Mouse (Mus musculus) spleen, adult 2 months (tissue): ENCODE measurements around the gene Mrps27. TPM values are rescaled to one million over a fixed set of nuclear protein-coding genes. Genes with fewer than 3 reads are reported as not detected.

Source experiments
- DNase-seq, 2 experiments: peaks; one replicate each; pipeline versions ENCODE4 v3.0.0 to v3.0.0-alpha.2; 2012 to 2021; ENCODE audit warnings: low spot score in 2 of 2, low read depth in 1 of 2
- H3K27ac ChIP-seq: fragments of 200-500 bp; 2 replicates; pipeline ENCODE4 v1.5.1; 2012; ENCODE audit warnings: low read length, inconsistent platforms; ENCODE audit not compliant: insufficient read depth
- H3K27me3 ChIP-seq: fragments of 200-500 bp; 2 replicates; pipeline ENCODE4 v1.6.1; 2012; ENCODE audit warnings: mild to moderate bottlenecking, moderate library complexity, low read length, inconsistent platforms; ENCODE audit not compliant: control insufficient read depth, insufficient read depth
- H3K36me3 ChIP-seq: fragments of 200-500 bp; 2 replicates; pipeline ENCODE4 v1.6.1; 2012; ENCODE audit warnings: mild to moderate bottlenecking, low read length, inconsistent platforms; ENCODE audit not compliant: control insufficient read depth, insufficient read depth
- H3K4me1 ChIP-seq: fragments of 200-500 bp; 2 replicates; pipeline ENCODE4 v1.6.1; 2011; ENCODE audit warnings: inconsistent platforms; ENCODE audit not compliant: control insufficient read depth, insufficient read depth, insufficient read length
- H3K4me3 ChIP-seq: fragments of 200-500 bp; 2 replicates; pipeline ENCODE4 v1.5.1; 2011; ENCODE audit warnings: mild to moderate bottlenecking, inconsistent platforms; ENCODE audit not compliant: insufficient read depth, insufficient read length; ENCODE audit errors: extremely low read depth
- CTCF ChIP-seq: fragments of 200-500 bp; IDR thresholded peaks from 2 replicates; pipeline ENCODE4 v1.5.1; 2011; ENCODE audit warnings: mild to moderate bottlenecking, inconsistent platforms; ENCODE audit not compliant: insufficient read depth, insufficient read length, insufficient replicate concordance; ENCODE audit errors: extremely low read depth
- POLR2A ChIP-seq: fragments of 200-500 bp; IDR thresholded peaks from 2 replicates; pipeline ENCODE4 v1.6.1; 2011; ENCODE audit warnings: low read depth, low read length, inconsistent platforms
- WGBS: fragments of 180-500 bp; shearing (Covaris S2); methylation state at CpG from one replicate; pipeline ENCODE4 v1.1.7; 2018; 5-methylcytosine and 5-hydroxymethylcytosine counted together
- polyA plus RNA-seq: library from polyadenylated mRNA; depleted of rRNA; stranded (reverse); fragments of >200 nt; gene quantifications from 2 replicates; pipeline ENCODE4 v1.2.3, GENCODE M21; 2012

Mrps27 gene
- polyA plus RNA-seq, 1 experiment = 6.7 TPM

DNA sequence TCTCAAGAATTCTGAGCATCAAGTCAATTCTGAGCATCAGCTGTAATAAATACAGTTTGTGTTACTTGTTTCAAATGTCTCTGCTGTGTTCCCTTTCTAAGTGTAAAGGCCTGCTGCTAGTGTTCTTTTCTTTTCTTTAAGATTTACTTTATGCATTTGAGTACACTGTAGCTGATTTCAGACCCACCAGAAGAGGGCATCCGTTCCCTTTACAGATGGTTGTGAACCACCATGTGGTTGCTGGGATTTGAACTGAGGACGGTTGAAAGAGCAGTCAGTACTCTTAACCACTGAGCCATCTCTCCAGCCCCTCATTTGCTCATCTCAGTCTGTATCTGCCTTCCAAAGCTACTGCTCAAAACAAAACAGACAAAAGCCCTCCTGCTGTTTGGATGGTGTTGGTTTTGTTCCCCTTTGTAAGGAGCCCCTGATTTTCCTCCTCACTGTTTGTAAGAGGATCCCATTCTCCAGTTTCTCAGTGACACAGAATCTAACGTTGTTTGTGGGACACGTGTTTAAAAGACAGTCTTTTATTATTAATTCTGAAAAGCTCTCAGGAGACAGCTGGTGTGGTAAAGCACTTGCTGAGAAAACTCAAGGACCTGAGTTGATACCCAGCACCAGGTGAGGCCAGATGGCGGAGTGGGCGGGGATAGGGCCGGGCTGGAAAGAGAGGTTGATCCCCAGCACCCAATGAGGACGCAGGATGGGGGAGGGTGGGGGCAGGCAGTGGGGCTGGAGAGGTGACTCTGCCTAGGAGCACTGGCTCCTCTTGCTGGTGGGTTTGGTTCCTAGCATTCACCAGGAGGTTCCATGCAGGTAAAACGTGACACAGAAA lies 12.1 kb downstream of the Mrps27 start:
- 84% methylated on average over 9 of the region's 9 CpGs for WGBS
- TF ChIP-seq POLR2A (no peak), CTCF (no peak)
- H3K4me1 ChIP-seq = no peaks in the 10 kb centered on the region
- DNase-seq = no peak
- H3K36me3 ChIP-seq = peaks cover 3% of the 10 kb centered on the region
- no peaks in the 10 kb centered on the region for H3K27me3 ChIP-seq
- no peak overlapping the region for H3K27ac ChIP-seq
- H3K4me3 ChIP-seq = no peak overlapping the region

DNA sequence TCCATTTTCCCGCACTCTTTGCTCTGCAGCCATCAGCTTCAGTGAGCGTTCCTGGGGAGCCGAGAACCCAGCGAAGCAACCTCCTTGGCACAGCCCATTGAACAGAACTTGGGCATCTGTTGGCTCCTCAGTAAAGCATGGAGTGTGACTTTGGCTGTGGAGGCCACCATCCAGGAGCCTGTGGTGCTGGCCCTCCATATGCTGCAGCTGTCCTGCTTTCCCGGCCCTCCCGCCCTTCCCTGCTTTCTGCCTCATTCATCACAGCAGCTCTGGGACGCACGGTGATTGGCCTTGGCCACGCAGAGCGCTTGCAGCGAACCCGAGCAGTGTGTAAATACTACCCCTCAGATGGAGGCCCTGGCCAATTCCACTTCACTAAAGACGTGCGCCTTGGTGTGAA lies 14.3 kb downstream of the Mrps27 start:
- Histone ChIP-seq H3K36me3 (peaks cover 5% of the 10 kb centered on the region), H3K27ac (no peak overlapping the region), H3K4me1 (no peaks in the 10 kb centered on the region), H3K4me3 (no peak overlapping the region), H3K27me3 (no peaks in the 10 kb centered on the region)
- TF ChIP-seq POLR2A (no peak), CTCF (no peak)
- 96% methylated on average over 14 of the region's 14 CpGs for WGBS
- no peak for DNase-seq

DNA sequence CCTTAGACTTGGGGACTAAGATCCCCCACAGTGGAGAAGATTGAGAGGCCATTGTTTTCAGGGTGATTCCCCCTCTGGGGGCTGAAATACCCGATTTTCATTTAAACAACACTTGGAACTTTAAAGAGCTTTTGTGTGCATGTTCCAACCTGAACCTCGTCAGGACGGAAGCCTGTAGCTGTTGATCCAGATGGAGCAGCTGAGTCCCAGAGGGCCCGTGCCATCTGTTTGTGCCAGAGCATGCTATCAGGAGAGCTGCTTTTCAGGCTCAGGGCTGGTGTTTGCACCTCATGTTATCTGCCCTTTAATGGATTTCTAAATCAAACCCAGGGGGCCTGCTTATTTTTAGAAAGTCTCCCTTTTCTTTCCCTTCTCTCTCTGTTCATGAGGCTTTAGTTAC lies 19.3 kb downstream of the Mrps27 start:
- Histone ChIP-seq H3K27me3 (no peaks in the 10 kb centered on the region), H3K27ac (no peak overlapping the region), H3K4me1 (no peaks in the 10 kb centered on the region), H3K36me3 (peaks cover 8% of the 10 kb centered on the region), H3K4me3 (no peak overlapping the region)
- no peak for TF ChIP-seq POLR2A
- no peak for TF ChIP-seq CTCF
- no peak for DNase-seq
- WGBS = 95% methylated on average over 4 of the region's 4 CpGs

DNA sequence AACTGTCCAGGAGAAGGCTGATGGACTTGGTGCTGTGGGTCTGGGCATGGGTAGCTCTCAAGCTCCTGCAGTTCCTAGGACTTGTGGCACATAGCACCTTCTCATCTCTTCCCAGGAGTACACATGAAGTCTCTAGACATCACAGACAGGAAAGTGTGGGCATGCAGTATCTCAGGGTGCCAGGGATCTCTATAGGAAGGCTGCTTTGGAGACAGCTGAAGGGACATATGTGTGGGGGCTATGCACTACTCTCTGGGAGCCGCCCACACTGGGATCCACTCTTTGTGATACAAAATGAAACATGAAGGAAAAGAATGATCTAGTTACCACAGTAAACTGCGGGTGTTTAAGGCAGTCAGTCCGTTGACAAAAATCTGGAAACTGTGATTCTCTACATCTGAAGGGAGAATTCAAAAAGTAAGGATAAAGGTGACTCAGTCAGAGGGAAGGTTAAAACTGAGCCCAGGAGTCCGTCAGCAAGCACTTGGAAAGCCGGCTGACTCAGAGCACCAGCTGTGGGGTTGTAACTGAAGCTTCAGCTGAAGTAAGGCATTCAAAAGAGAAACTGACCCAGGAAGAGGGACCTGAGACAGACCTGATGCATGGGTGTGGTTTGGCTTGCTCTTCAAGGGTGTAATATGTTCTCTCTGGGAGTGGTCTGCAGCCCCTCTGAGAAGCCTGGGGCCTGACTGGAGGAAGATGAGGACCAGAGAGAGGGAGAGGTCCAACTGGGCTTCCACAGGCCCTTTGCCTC lies 22.0 kb downstream of the Mrps27 start:
- TF ChIP-seq CTCF (no peak), POLR2A (no peak)
- WGBS = 91% methylated on average over 5 of the region's 5 CpGs
- no peak for DNase-seq

DNA sequence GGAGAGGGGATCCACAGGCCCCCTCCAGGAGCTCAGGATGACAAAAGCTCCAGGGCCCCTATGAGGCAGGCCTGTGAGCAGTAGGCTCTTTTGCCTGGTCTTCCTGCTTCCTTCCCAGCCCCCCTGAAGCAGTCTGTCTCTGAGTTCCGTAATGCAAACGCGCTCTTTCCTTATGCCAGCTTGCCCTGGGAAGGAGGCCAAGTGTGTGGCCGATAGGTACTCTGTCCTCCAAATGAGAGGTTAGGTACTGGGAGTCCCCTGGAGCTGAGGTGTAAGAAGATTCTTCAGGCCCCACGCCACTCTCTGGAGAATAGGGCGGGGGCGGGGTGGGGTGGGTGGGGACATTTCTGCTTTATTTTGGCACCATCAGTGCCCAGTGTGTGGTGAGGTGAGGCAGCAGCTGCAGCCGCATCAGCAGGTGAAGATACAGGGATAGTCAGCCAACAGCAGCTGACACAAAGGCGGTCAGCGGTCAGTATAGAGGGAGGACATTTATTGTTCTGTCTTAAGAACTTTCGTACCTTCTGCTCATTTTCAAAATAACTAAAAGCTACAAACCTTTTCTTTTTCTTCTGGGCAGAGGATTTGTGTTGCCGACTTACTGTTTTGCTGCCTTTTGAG lies 23.1 kb downstream of the Mrps27 start:
- Histone ChIP-seq H3K27ac (no peak overlapping the region), H3K36me3 (peaks cover 5% of the 10 kb centered on the region; the same call in 1 of the 2 replicates), H3K27me3 (no peaks in the 10 kb centered on the region), H3K4me3 (no peak overlapping the region), H3K4me1 (no peaks in the 10 kb centered on the region)
- DNase-seq = no peak
- TF ChIP-seq CTCF (no peak), POLR2A (no peak)
- 95% methylated on average over 12 of the region's 12 CpGs for WGBS

More for the DNA sequence above, 22.0 kb downstream of the Mrps27 start:
- H3K36me3 ChIP-seq = peaks cover 5% of the 10 kb centered on the region; the same call in 1 of the 2 replicates
- no peak overlapping the region for H3K27ac ChIP-seq
- H3K4me1 ChIP-seq = no peaks in the 10 kb centered on the region
- no peak overlapping the region for H3K4me3 ChIP-seq
- no peaks in the 10 kb centered on the region for H3K27me3 ChIP-seq

DNA sequence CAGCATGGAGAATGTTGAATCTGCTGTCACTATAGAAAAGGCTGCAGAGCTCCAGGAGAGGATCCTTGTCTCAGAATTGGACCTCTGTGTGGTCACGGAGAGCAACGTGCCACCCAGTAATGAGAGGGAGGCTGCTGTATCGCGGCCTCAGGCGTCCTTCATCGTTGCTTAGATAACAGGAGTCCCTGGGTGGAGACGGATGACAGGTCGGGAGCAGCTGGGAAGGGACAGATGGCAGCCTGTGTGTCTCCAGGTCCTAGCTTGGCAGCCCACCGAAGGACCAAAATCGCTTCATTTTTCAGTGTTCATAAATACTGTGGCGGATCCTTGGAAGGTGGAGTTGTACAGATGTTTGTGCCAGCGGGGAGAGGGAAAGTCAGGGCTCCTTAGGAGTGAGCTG lies 24.5 kb downstream of the Mrps27 start:
- H3K27me3 ChIP-seq = no peaks in the 10 kb centered on the region
- no peak overlapping the region for H3K27ac ChIP-seq
- no peak for TF ChIP-seq POLR2A
- no peak for TF ChIP-seq CTCF
- H3K4me3 ChIP-seq = no peak overlapping the region
- WGBS = 93% methylated on average over 12 of the region's 12 CpGs
- no peak for DNase-seq
- peaks cover 4% of the 10 kb centered on the region; the same call in 1 of the 2 replicates for H3K36me3 ChIP-seq
- H3K4me1 ChIP-seq = no peaks in the 10 kb centered on the region
